In the genomic region with DNA sequence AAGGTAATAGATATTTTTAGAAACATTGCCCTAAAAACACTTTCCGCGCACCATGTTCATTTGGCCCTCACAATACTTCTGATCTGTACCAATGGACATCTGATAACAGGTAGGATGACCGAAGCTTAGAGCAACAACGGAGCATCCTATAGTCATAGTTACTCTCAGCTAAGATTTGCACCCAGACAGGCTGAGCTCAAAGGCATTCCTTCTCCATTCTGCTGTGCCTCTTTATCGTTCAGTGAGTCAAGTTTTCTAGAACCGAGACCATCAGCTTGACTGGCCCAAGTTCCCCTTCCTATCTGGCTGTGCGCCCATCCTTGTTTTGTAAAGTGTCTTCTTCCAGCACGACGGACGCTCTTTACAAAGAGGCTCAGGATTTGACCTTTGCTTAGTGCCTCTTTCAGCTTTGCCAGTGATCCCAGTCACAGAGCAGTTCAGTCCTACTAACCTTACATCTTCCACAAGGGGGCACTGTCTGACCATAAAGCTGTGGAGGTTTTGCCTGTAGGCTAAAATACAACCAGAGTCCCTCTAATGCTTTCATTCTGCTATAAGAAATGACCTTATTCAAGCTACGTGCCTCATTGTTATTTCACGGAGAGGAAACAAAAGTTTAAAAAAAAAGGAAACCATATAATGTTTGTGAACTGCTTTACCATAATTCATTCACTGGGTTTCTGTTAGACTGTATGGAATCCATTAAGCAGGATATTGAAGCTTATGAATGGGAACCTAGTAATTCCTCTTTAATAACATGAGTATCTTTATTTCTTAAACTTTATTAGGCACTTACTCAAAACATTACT, we compare ENCODE assay signal across 8 mouse cellular contexts. TPM values are rescaled to one million over a fixed set of nuclear protein-coding genes. Genes with fewer than 3 reads are reported as not detected.
DNase-seq lines count a peak whose midpoint lies in the region; ATAC-seq and TF ChIP-seq lines count a peak whose summit lies in the region.

No protein-coding gene starts in this region.

- ATAC-seq in midbrain, postnatal 0 days (ENCODE audit: low FRiP score): peak; percentile 68; the same call in 1 of the 2 replicates
- ATAC-seq in activated CD4-positive, CD25-positive, alpha-beta regulatory T cell, adult 4 months: no peak

- peak; percentile 65 for TF ChIP-seq CTCF in kidney, adult 2 months (conservative IDR thresholded peaks at IDR 0.05; ENCODE audit: insufficient read depth, insufficient read length, low read depth, low read length)
- TF ChIP-seq CTCF in midbrain, postnatal 0 days (IDR thresholded peaks at IDR 0.05): peak; percentile 90

- no peak for TF ChIP-seq POLR2A in kidney, adult 2 months (IDR thresholded peaks at IDR 0.05; ENCODE audit: low read depth, low read length)

- no peaks in the 10 kb centered on the region for H3K4me1 ChIP-seq in kidney, adult 2 months (ENCODE audit: control insufficient read depth, insufficient read depth, low read length)
- H3K4me1 ChIP-seq in midbrain, postnatal 0 days (ENCODE audit: insufficient read depth, low read length): no peaks in the 10 kb centered on the region

- WGBS in kidney, adult 2 months: 48% methylated on average over 12 of the region's 12 CpGs
- 51% methylated on average over 12 of the region's 12 CpGs for WGBS in midbrain, postnatal 0 days

- no peak overlapping the region for H3K4me2 ChIP-seq in midbrain, postnatal 0 days (ENCODE audit: low read depth, low read length, poor library complexity, severe bottlenecking)

- H3K9me3 ChIP-seq in midbrain, postnatal 0 days (ENCODE audit: low read length): no peaks in the 10 kb centered on the region

- H3K4me3 ChIP-seq in kidney, adult 2 months (ENCODE audit: insufficient read depth, low read depth, low read length): no peak overlapping the region
- H3K4me3 ChIP-seq in midbrain, postnatal 0 days (ENCODE audit: low read depth, low read length): no peak overlapping the region

- no peaks in the 10 kb centered on the region for H3K36me3 ChIP-seq in kidney, adult 2 months (ENCODE audit: control insufficient read depth, insufficient read depth, low read length)
- H3K36me3 ChIP-seq in midbrain, postnatal 0 days (ENCODE audit: insufficient read depth, low read length): no peaks in the 10 kb centered on the region

- no peak overlapping the region for H3K9ac ChIP-seq in midbrain, postnatal 0 days (replicated peaks; ENCODE audit: low read length, poor library complexity, severe bottlenecking)

- DNase-seq in A20 (ENCODE audit: low read depth, low spot score): peak; percentile 75
- DNase-seq in Muller cell, postnatal 12 days (ENCODE audit: inconsistent ontology term): peak; percentile 50
- DNase-seq in cerebellum, adult 9-11 months: peak; percentile 16
- peak; percentile 25 to 90 for DNase-seq in frontal cortex, adult 2 months (ENCODE audit: extremely low spot score in 1 of 2, low spot score in 1 of 2)
- DNase-seq in kidney, adult 2 months: peak; percentile 68
- peak; percentile 67 for DNase-seq in left cerebral cortex, postnatal 4 days
- peak; percentile 91 for DNase-seq in midbrain, postnatal 0 days (ENCODE audit: low spot score)

- intact Hi-C loops in left cerebral cortex, postnatal 4 days (cut with DNase I): loop anchor here (2.0 kb wide), 1 partner anchor 1013 kb away; no protein-coding TSS in a partner anchor

- no peaks in the 10 kb centered on the region for H3K27me3 ChIP-seq in kidney, adult 2 months (replicated peaks; ENCODE audit: control insufficient read depth, insufficient read depth, low read length)
- H3K27me3 ChIP-seq in midbrain, postnatal 0 days (ENCODE audit: insufficient read depth, low read length): no peaks in the 10 kb centered on the region

- no peak overlapping the region for H3K27ac ChIP-seq in kidney, adult 2 months (ENCODE audit: insufficient read depth, low read depth, low read length)
- H3K27ac ChIP-seq in midbrain, postnatal 0 days (ENCODE audit: low read depth, low read length): no peak overlapping the region

RNA-seq across cellular contexts. Expression of a gene that starts 35.2 kb away (rescaled TPM):
- polyA plus RNA-seq in frontal cortex, adult 2 months (2012; rRNA removed): 0.08 and 0.20 TPM in 2 replicates
- polyA plus RNA-seq in kidney, adult 2 months (2012; rRNA removed): 7.1 and 7.7 TPM in 2 replicates
- 1 to 10 TPM; 1.3 to 2.8 TPM for total RNA-seq in left cerebral cortex, postnatal 4 days (2021)
- 1.4 and 2.7 TPM in 2 replicates for total RNA-seq in midbrain, postnatal 0 days (2014; rRNA removed)
- polyA plus RNA-seq in midbrain, postnatal 0 days (2015; fragmentation: Nextera tagmentation; extraction: Ambion mirVana): 1.0 and 2.4 TPM in 2 replicates
- not detected for polyA plus RNA-seq in activated CD4-positive, CD25-positive, alpha-beta regulatory T cell, adult 4 months (2017; shearing (Covaris generic))

Comparison
In these comparisons a context has a peak if more than half of its experiments do, and no peak if none do; other contexts are left out.
1. DNase-seq: peak in every context shown above with its lines; median percentile 91 in midbrain, postnatal 0 days; 75 in A20; 68 in kidney, adult 2 months; 67 in left cerebral cortex, postnatal 4 days; 58 in frontal cortex, adult 2 months; 50 in Muller cell, postnatal 12 days; 16 in cerebellum, adult 9-11 months.